ENCODE assay signal across 20 mouse cellular contexts in the genomic region with DNA sequence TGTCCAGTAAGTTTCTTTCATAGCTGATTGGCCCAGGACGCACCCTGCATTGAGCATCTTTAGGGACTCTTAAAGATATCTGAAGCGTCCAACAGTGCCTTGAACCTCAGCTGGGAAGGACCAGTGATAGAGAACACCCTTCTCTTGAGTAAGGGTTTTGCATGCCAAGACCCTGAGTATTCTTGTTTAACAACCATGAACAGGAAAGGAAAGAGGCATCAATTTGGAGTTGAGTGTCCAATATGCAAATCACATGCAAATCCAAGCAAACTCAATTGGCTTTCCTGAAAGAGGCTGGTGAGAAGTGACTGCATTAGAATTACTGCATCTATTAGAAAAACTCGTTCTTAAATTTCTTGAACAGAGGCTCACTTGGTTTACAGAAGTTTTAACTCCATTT.
DNase-seq lines count a peak whose midpoint lies in the region; ATAC-seq and TF ChIP-seq lines count a peak whose summit lies in the region.
"Had no signal": no experiment of that assay in that cellular context is flagged by ENCODE, and none has a peak within 500 bp of the region (broad histone marks: within the 10 kb centered on the region; RNA-seq: fewer than 3 reads in every experiment).

No protein-coding gene starts in this region.

- peak; percentile 44 for DNase-seq in forebrain, embryonic 14.5 days (ENCODE audit: low spot score)
- DNase-seq in forebrain, postnatal 0 days, result no peak
- no peak for DNase-seq in forebrain, embryonic 10.5 days (ENCODE audit: extremely low spot score, low spot score)
- DNase-seq in neural tube, embryonic 10.5 days (ENCODE audit: extremely low spot score, low spot score), result no peak
- no peak for DNase-seq in gastrocnemius, adult 8-10 months (ENCODE audit: low spot score in 2 of 2)
- DNase-seq: adrenal gland, adult 2 months; adrenal gland, postnatal 10 days; adrenal gland, postnatal 25 days; B cell, adult 2 months; cerebellum, adult 11-12 months; cerebellum, adult 2 months; cerebellum, adult 9-10 months; cerebellum, postnatal 10 days; cerebellum, postnatal 25 days had no signal

- H3K9ac ChIP-seq in forebrain, embryonic 14.5 days (ENCODE audit: low read length), result no peak overlapping the region
- H3K9ac ChIP-seq in forebrain, postnatal 0 days, result no peak overlapping the region
- H3K9ac ChIP-seq in forebrain, embryonic 16.5 days (replicated peaks; ENCODE audit: low read depth, low read length), result no peak overlapping the region
- H3K9ac ChIP-seq in neural tube, embryonic 15.5 days (replicated peaks), result no peak overlapping the region
- H3K9ac ChIP-seq: embryonic facial prominence, embryonic 12.5 days; forebrain, embryonic 12.5 days had no signal

- no peaks in the 10 kb centered on the region for H3K9me3 ChIP-seq in forebrain, embryonic 14.5 days (replicated peaks; ENCODE audit: control insufficient read depth, low read length)
- no peaks in the 10 kb centered on the region for H3K9me3 ChIP-seq in forebrain, postnatal 0 days (ENCODE audit: low read length)
- no peaks in the 10 kb centered on the region for H3K9me3 ChIP-seq in forebrain, embryonic 16.5 days (ENCODE audit: control insufficient read depth, low read length)
- no peaks in the 10 kb centered on the region for H3K9me3 ChIP-seq in forebrain, embryonic 10.5 days
- no peaks in the 10 kb centered on the region for H3K9me3 ChIP-seq in neural tube, embryonic 15.5 days (replicated peaks)
- H3K9me3 ChIP-seq: embryonic facial prominence, embryonic 10.5 days; embryonic facial prominence, embryonic 12.5 days; forebrain, embryonic 12.5 days had no signal

- no peak overlapping the region for H3K4me3 ChIP-seq in forebrain, embryonic 14.5 days (ENCODE audit: low read depth, low read length)
- H3K4me3 ChIP-seq in forebrain, postnatal 0 days (ENCODE audit: low read depth, low read length), result no peak overlapping the region
- H3K4me3 ChIP-seq in forebrain, embryonic 16.5 days (replicated peaks; ENCODE audit: low read length), result no peak overlapping the region
- H3K4me3 ChIP-seq in forebrain, embryonic 10.5 days, result no peak overlapping the region
- H3K4me3 ChIP-seq in neural tube, embryonic 15.5 days (replicated peaks), result no peak overlapping the region
- H3K4me3 ChIP-seq: embryonic facial prominence, embryonic 10.5 days; embryonic facial prominence, embryonic 12.5 days; forebrain, embryonic 12.5 days had no signal

- H3K36me3 ChIP-seq in forebrain, embryonic 14.5 days (ENCODE audit: control insufficient read depth, insufficient read depth, low read length), result no peaks in the 10 kb centered on the region
- H3K36me3 ChIP-seq in forebrain, postnatal 0 days (ENCODE audit: insufficient read depth), result no peaks in the 10 kb centered on the region
- no peaks in the 10 kb centered on the region for H3K36me3 ChIP-seq in forebrain, embryonic 16.5 days (ENCODE audit: control insufficient read depth, insufficient read depth)
- H3K36me3 ChIP-seq in forebrain, embryonic 10.5 days (replicated peaks), result no peaks in the 10 kb centered on the region
- no peaks in the 10 kb centered on the region for H3K36me3 ChIP-seq in neural tube, embryonic 15.5 days
- H3K36me3 ChIP-seq: embryonic facial prominence, embryonic 10.5 days; embryonic facial prominence, embryonic 12.5 days; forebrain, embryonic 12.5 days had no signal

- no peak overlapping the region for H3K27ac ChIP-seq in forebrain, embryonic 14.5 days (ENCODE audit: low read depth, low read length)
- H3K27ac ChIP-seq in forebrain, postnatal 0 days (ENCODE audit: low read depth, low read length), result no peak overlapping the region
- H3K27ac ChIP-seq in forebrain, embryonic 16.5 days (ENCODE audit: low read length), result no peak overlapping the region
- H3K27ac ChIP-seq in forebrain, embryonic 10.5 days, result no peak overlapping the region
- H3K27ac ChIP-seq in neural tube, embryonic 15.5 days (replicated peaks), result no peak overlapping the region
- H3K27ac ChIP-seq: embryonic facial prominence, embryonic 10.5 days; embryonic facial prominence, embryonic 12.5 days; forebrain, embryonic 12.5 days had no signal

- 40% methylated on average over 3 of the region's 3 CpGs for WGBS in forebrain, embryonic 14.5 days
- WGBS in forebrain, postnatal 0 days, result 30% methylated on average over 3 of the region's 3 CpGs
- 35% methylated on average over 3 of the region's 3 CpGs for WGBS in forebrain, embryonic 16.5 days
- whole genome bisulfite sequencing in forebrain, embryonic 10.5 days, result 82% methylated on average over 3 of the region's 3 CpGs
- WGBS in neural tube, embryonic 15.5 days, result 46% methylated on average over 3 of the region's 3 CpGs

- no peak for TF ChIP-seq CTCF in forebrain, postnatal 0 days (IDR thresholded peaks at IDR 0.05; ENCODE audit: low read depth)

- H3K27me3 ChIP-seq in forebrain, embryonic 14.5 days (replicated peaks; ENCODE audit: control insufficient read depth, insufficient read depth, low read length), result no peaks in the 10 kb centered on the region
- no peaks in the 10 kb centered on the region for H3K27me3 ChIP-seq in forebrain, postnatal 0 days (ENCODE audit: insufficient read depth, low read length)
- no peaks in the 10 kb centered on the region for H3K27me3 ChIP-seq in forebrain, embryonic 16.5 days (replicated peaks; ENCODE audit: control insufficient read depth, insufficient read depth, low read length)
- H3K27me3 ChIP-seq in forebrain, embryonic 10.5 days (ENCODE audit: poor library complexity, severe bottlenecking), result no peaks in the 10 kb centered on the region
- H3K27me3 ChIP-seq in neural tube, embryonic 15.5 days (replicated peaks), result no peaks in the 10 kb centered on the region
- H3K27me3 ChIP-seq: embryonic facial prominence, embryonic 12.5 days; forebrain, embryonic 12.5 days had no signal

- H3K4me1 ChIP-seq in forebrain, embryonic 14.5 days (ENCODE audit: control insufficient read depth, insufficient read depth, low read length), result no peaks in the 10 kb centered on the region
- H3K4me1 ChIP-seq in forebrain, postnatal 0 days (ENCODE audit: insufficient read depth), result no peaks in the 10 kb centered on the region
- peaks cover 3% of the 10 kb centered on the region for H3K4me1 ChIP-seq in forebrain, embryonic 16.5 days (replicated peaks; ENCODE audit: control insufficient read depth, insufficient read depth, low read length)
- no peaks in the 10 kb centered on the region for H3K4me1 ChIP-seq in forebrain, embryonic 10.5 days
- H3K4me1 ChIP-seq in neural tube, embryonic 15.5 days, result no peaks in the 10 kb centered on the region
- H3K4me1 ChIP-seq: embryonic facial prominence, embryonic 10.5 days; embryonic facial prominence, embryonic 12.5 days; forebrain, embryonic 12.5 days had no signal

- H3K4me2 ChIP-seq in forebrain, embryonic 14.5 days (ENCODE audit: low read length), result no peak overlapping the region
- H3K4me2 ChIP-seq in forebrain, postnatal 0 days (ENCODE audit: low read depth), result no peak overlapping the region
- no peak overlapping the region for H3K4me2 ChIP-seq in forebrain, embryonic 16.5 days (ENCODE audit: low read length)
- H3K4me2 ChIP-seq in neural tube, embryonic 15.5 days, result no peak overlapping the region
- H3K4me2 ChIP-seq: embryonic facial prominence, embryonic 12.5 days; forebrain, embryonic 12.5 days had no signal

- ATAC-seq in forebrain, embryonic 14.5 days, result no peak
- no peak for ATAC-seq in forebrain, postnatal 0 days
- ATAC-seq in forebrain, embryonic 16.5 days, result peak; percentile 28; the same call in 1 of the 2 replicates
- peak; percentile 59; the same call in 1 of the 2 replicates for ATAC-seq in neural tube, embryonic 15.5 days (ENCODE audit: low FRiP score)
- ATAC-seq: CD4-positive, CD25-positive, alpha-beta regulatory T cell, adult 4 months had no signal

Comparison
In these comparisons a context has a peak if more than half of its experiments do, and no peak if none do; other contexts are left out.
1. ATAC-seq: peak in forebrain, embryonic 16.5 days (single experiment) and neural tube, embryonic 15.5 days (single experiment); none in forebrain, embryonic 14.5 days (single experiment) and forebrain, postnatal 0 days (single experiment).